Comparison of ENCODE assay signal across 11 mouse cellular contexts in the genomic region with DNA sequence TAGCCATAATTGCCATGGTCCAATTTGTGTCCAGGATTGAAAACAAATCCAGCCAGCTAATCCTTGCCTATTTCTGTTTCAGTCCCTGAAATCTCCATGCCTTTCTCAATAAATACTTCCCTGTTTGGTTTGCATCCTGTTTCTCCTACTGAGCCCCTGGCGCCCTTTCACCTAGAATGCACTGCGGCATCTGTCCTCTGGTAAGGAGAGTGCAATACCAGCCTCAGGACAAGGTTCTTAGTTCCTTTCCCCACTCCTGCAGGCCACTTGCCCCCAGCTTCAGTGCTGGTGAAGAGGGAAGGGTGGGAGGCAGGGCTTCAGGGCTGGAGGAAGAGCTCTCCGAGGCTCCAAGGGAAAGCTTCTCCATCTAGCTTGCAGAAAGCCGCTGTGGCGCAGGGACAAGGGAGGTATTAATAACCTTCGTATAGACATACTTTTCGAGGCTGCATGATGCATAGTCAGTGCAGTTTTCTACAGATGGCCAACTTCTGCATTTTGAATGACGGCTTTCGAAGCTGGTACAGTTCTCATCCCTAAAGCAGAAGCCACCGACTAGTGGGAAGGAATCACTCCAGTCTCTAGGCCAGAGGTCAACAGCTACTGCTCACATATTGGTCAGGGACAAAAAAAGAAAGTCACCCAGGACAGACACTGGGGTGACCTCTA. TPM values are rescaled to one million over a fixed set of nuclear protein-coding genes. Genes with fewer than 3 reads are reported as not detected.
DNase-seq lines count a peak whose midpoint lies in the region; ATAC-seq and TF ChIP-seq lines count a peak whose summit lies in the region.
"Had no signal": no experiment of that assay in that cellular context is flagged by ENCODE, and none has a peak within 500 bp of the region (broad histone marks: within the 10 kb centered on the region; RNA-seq: fewer than 3 reads in every experiment).

No protein-coding gene starts in this region.

- peak overlapping the region; percentile 70 for H3K27ac ChIP-seq in liver, adult 2 months (replicated peaks; ENCODE audit: insufficient read depth, low read depth, low read length)
- no peak overlapping the region for H3K27ac ChIP-seq in liver, embryonic 12.5 days
- H3K27ac ChIP-seq in bone marrow macrophage, adult 2 months (ENCODE audit: insufficient read depth, low read depth, low read length): peak overlapping the region; percentile 97
- H3K27ac ChIP-seq in heart, embryonic 16.5 days (ENCODE audit: low read length): peak overlapping the region; percentile 19; the same call in 1 of the 2 replicates
- H3K27ac ChIP-seq in intestine, postnatal 0 days (ENCODE audit: low read depth, low read length): no peak overlapping the region
- H3K27ac ChIP-seq: embryonic facial prominence, embryonic 13.5 days; hindbrain, postnatal 0 days had no signal

- no peak for TF ChIP-seq CTCF in liver, adult 2 months (IDR thresholded peaks at IDR 0.05; ENCODE audit: low read depth, low read length)
- TF ChIP-seq CTCF in bone marrow macrophage, adult 2 months (IDR thresholded peaks at IDR 0.05; ENCODE audit: low read depth, low read length): no peak
- TF ChIP-seq CTCF in intestine, postnatal 0 days (IDR thresholded peaks at IDR 0.05; ENCODE audit: low read depth): no peak

- no peak overlapping the region for H3K4me2 ChIP-seq in liver, embryonic 12.5 days
- no peak overlapping the region for H3K4me2 ChIP-seq in heart, embryonic 16.5 days (ENCODE audit: low read depth, low read length)
- no peak overlapping the region for H3K4me2 ChIP-seq in intestine, postnatal 0 days (replicated peaks; ENCODE audit: low read depth)
- H3K4me2 ChIP-seq: embryonic facial prominence, embryonic 13.5 days had no signal

- H3K36me3 ChIP-seq in liver, adult 2 months (ENCODE audit: control insufficient read depth, insufficient read depth, low read length): no peaks in the 10 kb centered on the region
- H3K36me3 ChIP-seq in liver, embryonic 12.5 days: no peaks in the 10 kb centered on the region
- no peaks in the 10 kb centered on the region for H3K36me3 ChIP-seq in heart, embryonic 16.5 days (ENCODE audit: control insufficient read depth, insufficient read depth)
- no peaks in the 10 kb centered on the region for H3K36me3 ChIP-seq in intestine, postnatal 0 days (ENCODE audit: control insufficient read depth, insufficient read depth)
- H3K36me3 ChIP-seq: embryonic facial prominence, embryonic 13.5 days had no signal

- no peaks in the 10 kb centered on the region for H3K27me3 ChIP-seq in liver, adult 2 months (ENCODE audit: control insufficient read depth, insufficient read depth, low read length)
- H3K27me3 ChIP-seq in liver, embryonic 12.5 days (replicated peaks): peaks cover 29% of the 10 kb centered on the region
- no peaks in the 10 kb centered on the region for H3K27me3 ChIP-seq in heart, embryonic 16.5 days (ENCODE audit: control insufficient read depth, insufficient read depth, low read length)
- no peaks in the 10 kb centered on the region for H3K27me3 ChIP-seq in intestine, postnatal 0 days (replicated peaks; ENCODE audit: control insufficient read depth, insufficient read depth, low read length)
- H3K27me3 ChIP-seq: embryonic facial prominence, embryonic 13.5 days had no signal

- WGBS in liver, adult 2 months: 76% methylated on average over 10 of the region's 10 CpGs
- 33% methylated on average over 10 of the region's 10 CpGs for WGBS in liver, embryonic 12.5 days (ENCODE audit: insufficient replicate concordance)
- 61% methylated on average over 10 of the region's 10 CpGs for WGBS in heart, embryonic 16.5 days
- WGBS in intestine, postnatal 0 days: 66% methylated on average over 10 of the region's 10 CpGs

- peak; percentile 49 for DNase-seq in liver, adult 2 months (ENCODE audit: extremely low read depth, low read depth, low spot score)
- DNase-seq: kidney, postnatal 10 days had no signal

- H3K79me2 ChIP-seq in liver, adult 2 months (ENCODE audit: control insufficient read depth, insufficient read depth, low read length): no peaks in the 10 kb centered on the region

- 0 out of 2 replicates have a peak, but pooled peaks cover 2% of the 10 kb centered on the region for H3K4me1 ChIP-seq in liver, adult 2 months (ENCODE audit: control insufficient read depth, insufficient read depth, low read length)
- peaks cover 34% of the 10 kb centered on the region for H3K4me1 ChIP-seq in liver, embryonic 12.5 days
- H3K4me1 ChIP-seq in bone marrow macrophage, adult 2 months (ENCODE audit: control insufficient read depth, insufficient read depth, low read length): peaks cover 67% of the 10 kb centered on the region
- H3K4me1 ChIP-seq in heart, embryonic 16.5 days (ENCODE audit: control insufficient read depth, insufficient read depth, low read length): peaks cover 14% of the 10 kb centered on the region
- H3K4me1 ChIP-seq in intestine, postnatal 0 days (replicated peaks; ENCODE audit: control insufficient read depth, insufficient read depth, low read length): 0 out of 2 replicates have a peak, but pooled peaks cover 8% of the 10 kb centered on the region

- H3K4me3 ChIP-seq in liver, adult 2 months (ENCODE audit: insufficient read depth, low read depth, low read length): no peak overlapping the region
- H3K4me3 ChIP-seq in liver, embryonic 12.5 days: no peak overlapping the region
- H3K4me3 ChIP-seq in bone marrow macrophage, adult 2 months (ENCODE audit: insufficient read depth, low read length): peak overlapping the region; percentile 30
- no peak overlapping the region for H3K4me3 ChIP-seq in heart, embryonic 16.5 days (ENCODE audit: low read length)
- no peak overlapping the region for H3K4me3 ChIP-seq in intestine, postnatal 0 days (ENCODE audit: low read depth, low read length)
- H3K4me3 ChIP-seq: embryonic facial prominence, embryonic 13.5 days had no signal

- no peak for ATAC-seq in liver, embryonic 12.5 days
- 0 out of 2 replicates have a peak, but pooled peaks have one; percentile 23 for ATAC-seq in heart, embryonic 16.5 days (replicated peaks; ENCODE audit: extremely low read depth, insufficient read depth, low FRiP score)
- peak; percentile 87 for ATAC-seq in neutrophil, adult 5-6 weeks (ENCODE audit: extremely low read depth, insufficient number of reproducible peaks, low FRiP score, poor library complexity, severe bottlenecking)
- ATAC-seq in intestine, postnatal 0 days: no peak
- ATAC-seq in megakaryocyte-erythroid progenitor cell, adult 5-6 weeks (replicated peaks; ENCODE audit: low FRiP score, low TSS enrichment, poor library complexity, severe bottlenecking): no peak
- no peak for ATAC-seq in erythroblast, adult 5-6 weeks (replicated peaks; ENCODE audit: low FRiP score, poor library complexity, severe bottlenecking)
- ATAC-seq: hindbrain, postnatal 0 days had no signal

- no peak overlapping the region for H3K9ac ChIP-seq in liver, adult 2 months (ENCODE audit: low read depth, low read length)
- no peak overlapping the region for H3K9ac ChIP-seq in liver, embryonic 12.5 days
- H3K9ac ChIP-seq in heart, embryonic 16.5 days (ENCODE audit: low read length): no peak overlapping the region
- no peak overlapping the region for H3K9ac ChIP-seq in intestine, postnatal 0 days (ENCODE audit: low read depth, low read length)
- H3K9ac ChIP-seq: embryonic facial prominence, embryonic 13.5 days had no signal

- TF ChIP-seq POLR2A in liver, adult 2 months (IDR thresholded peaks at IDR 0.05; ENCODE audit: extremely low read depth, insufficient read depth, low read length): no peak
- TF ChIP-seq POLR2A in bone marrow macrophage, adult 2 months (IDR thresholded peaks at IDR 0.05; ENCODE audit: borderline replicate concordance, low read depth, low read length): no peak

- no peaks in the 10 kb centered on the region for H3K9me3 ChIP-seq in liver, embryonic 12.5 days (replicated peaks)
- no peaks in the 10 kb centered on the region for H3K9me3 ChIP-seq in heart, embryonic 16.5 days (replicated peaks; ENCODE audit: control insufficient read depth, low read length)
- no peaks in the 10 kb centered on the region for H3K9me3 ChIP-seq in intestine, postnatal 0 days (ENCODE audit: control insufficient read depth)
- H3K9me3 ChIP-seq: embryonic facial prominence, embryonic 13.5 days had no signal

RNA-seq across cellular contexts. Expression of a gene that starts 10.8 kb away (rescaled TPM):
- 44.3 and 57.3 TPM in 2 replicates for total RNA-seq in liver, adult 2 months (2014; rRNA removed)
- polyA plus RNA-seq in liver, adult 2 months (2012; rRNA removed): 151 and 152 TPM in 2 replicates
- polyA plus RNA-seq in liver, embryonic 12.5 days (2016; fragmentation: Nextera tagmentation; extraction: Ambion mirVana): 194 and 195 TPM in 2 replicates
- polyA plus RNA-seq in bone marrow macrophage, adult 2 months (2012; ENCODE audit: insufficient read depth, insufficient read length, missing spikeins): 291 and 303 TPM in 2 replicates
- polyA plus RNA-seq in heart, embryonic 16.5 days (2015; fragmentation: Nextera tagmentation; extraction: Ambion mirVana): 250 and 253 TPM in 2 replicates
- 89.6 and 92.8 TPM in 2 replicates for total RNA-seq in neutrophil, adult 5-6 weeks (2017)
- 328 TPM in 2 replicates for polyA plus RNA-seq in intestine, postnatal 0 days (2015; fragmentation: Nextera tagmentation; extraction: Ambion mirVana)
- 129 and 143 TPM in 2 replicates for total RNA-seq in megakaryocyte-erythroid progenitor cell, adult 5-6 weeks (2014; fragmentation: Nextera tagmentation)
- 64.2 and 68.4 TPM in 2 replicates for total RNA-seq in megakaryocyte-erythroid progenitor cell, adult 5-6 weeks (2017)
- total RNA-seq in erythroblast, adult 5-6 weeks (2015; ENCODE audit: low replicate concordance): 79.6 and 96.5 TPM in 2 replicates
- total RNA-seq in erythroblast, adult 5-6 weeks (2017; ENCODE audit: low replicate concordance): 29.9 and 45.4 TPM in 2 replicates

RNA-seq across cellular contexts. Expression of a gene that starts 46.3 kb away (rescaled TPM):
- 17.0 and 19.1 TPM in 2 replicates for total RNA-seq in liver, adult 2 months (2014; rRNA removed)
- 13.7 and 14.0 TPM in 2 replicates for polyA plus RNA-seq in liver, adult 2 months (2012; rRNA removed)
- polyA plus RNA-seq in liver, embryonic 12.5 days (2016; fragmentation: Nextera tagmentation; extraction: Ambion mirVana): 11.6 and 12.1 TPM in 2 replicates
- polyA plus RNA-seq in bone marrow macrophage, adult 2 months (2012; ENCODE audit: insufficient read depth, insufficient read length, missing spikeins): 46.6 and 52.4 TPM in 2 replicates
- 19.0 and 20.6 TPM in 2 replicates for polyA plus RNA-seq in heart, embryonic 16.5 days (2015; fragmentation: Nextera tagmentation; extraction: Ambion mirVana)
- total RNA-seq in neutrophil, adult 5-6 weeks (2017): 44.6 and 47.6 TPM in 2 replicates
- polyA plus RNA-seq in intestine, postnatal 0 days (2015; fragmentation: Nextera tagmentation; extraction: Ambion mirVana): 10.2 and 10.3 TPM in 2 replicates
- 23.8 and 29.5 TPM in 2 replicates for total RNA-seq in megakaryocyte-erythroid progenitor cell, adult 5-6 weeks (2014; fragmentation: Nextera tagmentation)
- total RNA-seq in megakaryocyte-erythroid progenitor cell, adult 5-6 weeks (2017): 21.9 and 23.5 TPM in 2 replicates
- total RNA-seq in erythroblast, adult 5-6 weeks (2015; ENCODE audit: low replicate concordance): 5.8 and 11.5 TPM in 2 replicates
- total RNA-seq in erythroblast, adult 5-6 weeks (2017; ENCODE audit: low replicate concordance): 5.9 and 10.5 TPM in 2 replicates

Comparison
In these comparisons a context has a peak if more than half of its experiments do, and no peak if none do; other contexts are left out.
1. H3K27ac ChIP-seq: peak in liver, adult 2 months (single experiment), bone marrow macrophage, adult 2 months (single experiment) and heart, embryonic 16.5 days (single experiment); none in liver, embryonic 12.5 days (single experiment) and intestine, postnatal 0 days (single experiment).
2. ATAC-seq: peak in heart, embryonic 16.5 days (single experiment) and neutrophil, adult 5-6 weeks (single experiment); none in liver, embryonic 12.5 days (single experiment), intestine, postnatal 0 days (single experiment), megakaryocyte-erythroid progenitor cell, adult 5-6 weeks (single experiment) and erythroblast, adult 5-6 weeks (single experiment).